Mouse (Mus musculus) embryonic facial prominence, embryonic 11.5 days (tissue): ENCODE data around the gene Nxph4. TPM values are rescaled to one million over a fixed set of nuclear protein-coding genes. Genes with fewer than 3 reads are reported as not detected.

ENCODE experiments used
- ATAC-seq: fragments of 200-750 bp; cut with Nextera tagmentation; replicated peaks from 2 replicates; pipeline ENCODE4 v1.8.0; 2017; ENCODE audit warnings: low read depth; ENCODE audit not compliant: insufficient number of reproducible peaks, low FRiP score, low TSS enrichment
- DNase-seq: peaks from one replicate; pipeline ENCODE4 v3.0.0-alpha.2; 2015; ENCODE audit warnings: low spot score
- H3K27ac ChIP-seq: fragments of 300-500 bp; sonication (generic); replicated peaks from 2 replicates; pipeline ENCODE4 v1.5.1; 2014; ENCODE audit warnings: mild to moderate bottlenecking, low read depth, low read length, control low read depth
- H3K27me3 ChIP-seq: fragments of 300-500 bp; sonication (generic); 2 replicates; pipeline ENCODE4 v1.6.1; 2014; ENCODE audit warnings: mild to moderate bottlenecking, low read length, moderate library complexity, mixed read lengths; ENCODE audit not compliant: control insufficient read depth, insufficient read depth
- H3K36me3 ChIP-seq: fragments of 300-500 bp; sonication (generic); replicated peaks from 2 replicates; pipeline ENCODE4 v1.6.1; 2014; ENCODE audit warnings: low read depth, mild to moderate bottlenecking, low read length, moderate library complexity, mixed read lengths; ENCODE audit not compliant: control insufficient read depth, insufficient read depth
- H3K4me1 ChIP-seq: fragments of 300-500 bp; sonication (generic); 2 replicates; pipeline ENCODE4 v1.6.1; 2014; ENCODE audit warnings: low read length, mixed read lengths; ENCODE audit not compliant: control insufficient read depth, insufficient read depth
- H3K4me2 ChIP-seq: fragments of 300-500 bp; sonication (generic); 2 replicates; pipeline ENCODE4 v1.6.1; 2014; ENCODE audit warnings: low read depth, mild to moderate bottlenecking, control low read depth, low read length, moderate library complexity
- H3K4me3 ChIP-seq: fragments of 300-500 bp; sonication (generic); 2 replicates; pipeline ENCODE4 v1.5.1; 2014; ENCODE audit warnings: low read depth, low read length, control low read depth
- H3K9ac ChIP-seq: fragments of 300-500 bp; sonication (generic); replicated peaks from 2 replicates; pipeline ENCODE4 v1.6.1; 2014; ENCODE audit warnings: mild to moderate bottlenecking, control low read depth, low read length
- H3K9me3 ChIP-seq: fragments of 300-500 bp; sonication (generic); replicated peaks from 2 replicates; pipeline ENCODE4 v1.6.1; 2016; ENCODE audit warnings: mild to moderate bottlenecking, low read length, inconsistent platforms, mixed read lengths; ENCODE audit not compliant: control insufficient read depth
- WGBS: fragments of 180-500 bp; shearing (Covaris S2); extraction: QIAGEN DNeasy Blood & Tissue Kit; methylation state at CpG from one replicate; pipeline ENCODE4 v1.1.7; 2014; 5-methylcytosine and 5-hydroxymethylcytosine counted together
- polyA plus RNA-seq: library from polyadenylated mRNA; unstranded; fragments of >200 nt; fragmentation: Nextera tagmentation; extraction: Ambion mirVana; gene quantifications from 2 replicates; pipeline ENCODE4 v1.2.1, GENCODE M21; 2014

Gene Nxph4
- polyA plus RNA-seq, 1 experiment from 2014 or later: 4.4 TPM

GRCm38 (mm10) chr10:127570937-127571641 is 36.7 kb upstream of the Nxph4 start:
- no peak overlapping the region for H3K4me3 ChIP-seq
- no peak overlapping the region for H3K27ac ChIP-seq
- no peaks in the 10 kb centered on the region for H3K9me3 ChIP-seq
- peaks cover 22% of the 10 kb centered on the region for H3K36me3 ChIP-seq
- H3K4me1 ChIP-seq: no peaks in the 10 kb centered on the region
- no peak for DNase-seq
- no peaks in the 10 kb centered on the region for H3K27me3 ChIP-seq
- no peak for ATAC-seq
- 91% methylated on average over 17 of the region's 17 CpGs for WGBS
- no peak overlapping the region for H3K4me2 ChIP-seq
- no peak overlapping the region for H3K9ac ChIP-seq

DNA sequence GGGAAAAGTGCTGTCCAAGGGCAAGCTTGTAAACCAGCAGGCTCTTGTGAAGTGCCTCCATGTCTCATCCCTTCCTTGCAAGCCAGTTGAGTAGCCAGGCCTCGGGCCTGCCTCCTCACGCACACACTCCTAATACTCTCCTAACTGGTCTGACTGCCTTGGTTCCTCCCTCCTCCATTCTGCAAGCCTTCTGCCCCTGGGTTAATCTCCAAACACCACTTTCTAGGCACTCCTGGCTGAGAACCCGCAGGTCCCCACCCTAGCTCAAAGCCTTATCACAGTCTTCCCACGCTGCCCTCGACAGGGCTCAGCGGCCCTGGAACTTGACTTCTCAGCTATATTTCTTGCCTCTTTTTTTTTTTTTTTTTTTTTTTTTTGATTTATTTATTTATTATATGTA is 36.0 kb upstream of the Nxph4 start:
- H3K27me3 ChIP-seq: no peaks in the 10 kb centered on the region
- no peak overlapping the region for H3K9ac ChIP-seq
- no peaks in the 10 kb centered on the region for H3K9me3 ChIP-seq
- no peak overlapping the region for H3K4me3 ChIP-seq
- WGBS: 78% methylated on average over 6 of the region's 6 CpGs
- H3K4me1 ChIP-seq: no peaks in the 10 kb centered on the region
- no peak overlapping the region for H3K4me2 ChIP-seq
- H3K36me3 ChIP-seq: peaks cover 17% of the 10 kb centered on the region
- H3K27ac ChIP-seq: no peak overlapping the region
- ATAC-seq (no peak), DNase-seq (no peak)

DNA sequence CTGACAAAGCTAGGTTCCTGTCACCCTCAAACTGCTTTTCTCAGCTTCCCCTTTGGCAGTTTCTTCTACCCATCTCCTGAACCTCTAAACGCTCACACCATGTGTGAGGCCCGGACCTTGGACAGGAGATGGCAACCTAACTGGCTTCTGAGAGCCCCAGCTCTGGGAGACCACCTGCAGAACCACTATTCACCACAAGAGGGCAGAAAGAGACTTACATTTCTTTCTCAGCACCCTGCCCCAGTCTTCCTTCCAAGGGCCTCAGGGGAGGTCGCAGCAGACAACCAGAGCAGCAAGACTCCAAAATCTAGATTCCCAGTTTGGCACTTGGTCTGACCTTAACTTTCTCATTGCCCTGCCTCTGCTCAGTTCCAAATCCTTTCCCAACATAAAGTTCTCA is 35.1 kb upstream of the Nxph4 start:
- no peak overlapping the region for H3K4me3 ChIP-seq
- 29% methylated on average over 3 of the region's 3 CpGs for WGBS
- ATAC-seq: no peak

GRCm38 (mm10) chr10:127566553-127567326 is 32.4 kb upstream of the Nxph4 start:
- H3K36me3 ChIP-seq: peaks cover 28% of the 10 kb centered on the region
- 93% methylated on average over 28 of the region's 28 CpGs for WGBS
- no peaks in the 10 kb centered on the region for H3K9me3 ChIP-seq

More for the DNA sequence above, 35.1 kb upstream of the Nxph4 start:
- Histone ChIP-seq H3K36me3 (peaks cover 19% of the 10 kb centered on the region), H3K9ac (no peak overlapping the region), H3K4me1 (no peaks in the 10 kb centered on the region), H3K27ac (no peak overlapping the region), H3K9me3 (no peaks in the 10 kb centered on the region), H3K27me3 (no peaks in the 10 kb centered on the region), H3K4me2 (no peak overlapping the region)
- DNase-seq: peak; percentile 92

GRCm38 (mm10) chr10:127564301-127564700 is 29.9 kb upstream of the Nxph4 start:
- Histone ChIP-seq H3K9ac (no peak overlapping the region), H3K36me3 (peaks cover 26% of the 10 kb centered on the region), H3K27ac (no peak overlapping the region), H3K9me3 (no peaks in the 10 kb centered on the region), H3K27me3 (no peaks in the 10 kb centered on the region), H3K4me3 (no peak overlapping the region), H3K4me2 (no peak overlapping the region), H3K4me1 (no peaks in the 10 kb centered on the region)
- whole genome bisulfite sequencing: 54% methylated on average over 13 of the region's 13 CpGs
- peak; percentile 64; the same call in 1 of the 2 replicates for ATAC-seq
- peak; percentile 14 for DNase-seq

More at GRCm38 (mm10) chr10:127566553-127567326, 32.4 kb upstream of the Nxph4 start:
- DNase-seq: no peak
- Histone ChIP-seq H3K4me2 (no peak overlapping the region), H3K27ac (no peak overlapping the region), H3K27me3 (no peaks in the 10 kb centered on the region), H3K9ac (no peak overlapping the region), H3K4me3 (no peak overlapping the region), H3K4me1 (no peaks in the 10 kb centered on the region)
- no peak for ATAC-seq

DNA sequence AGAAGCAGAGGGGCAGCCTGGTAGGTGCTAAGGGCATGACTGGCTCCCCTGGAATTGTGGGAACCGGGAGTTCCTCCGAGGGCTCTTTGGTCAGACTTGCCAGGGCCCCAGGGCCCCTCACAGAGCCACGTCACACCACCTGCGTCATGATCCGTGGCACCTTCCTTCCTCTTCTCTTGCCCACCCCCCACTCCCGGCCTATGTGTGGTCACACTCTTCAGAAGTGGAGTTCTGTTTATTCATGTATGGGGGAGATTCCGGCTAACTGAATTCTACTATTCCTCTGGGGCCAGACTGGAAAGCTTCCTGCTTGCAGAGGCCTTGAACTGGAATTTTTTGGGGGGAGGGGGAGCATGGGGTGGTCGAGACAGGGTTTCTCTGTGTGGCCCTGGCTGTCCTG is 29.5 kb upstream of the Nxph4 start:
- Histone ChIP-seq H3K4me1 (no peaks in the 10 kb centered on the region), H3K36me3 (peaks cover 26% of the 10 kb centered on the region), H3K4me3 (no peak overlapping the region), H3K27me3 (no peaks in the 10 kb centered on the region), H3K27ac (0 out of 2 replicates have a peak overlapping the region, but pooled peaks have one; percentile 13), H3K9ac (no peak overlapping the region), H3K9me3 (no peaks in the 10 kb centered on the region), H3K4me2 (no peak overlapping the region)
- peak; percentile 15 for DNase-seq
- ATAC-seq: no peak
- 65% methylated on average over 8 of the region's 8 CpGs for WGBS

DNA sequence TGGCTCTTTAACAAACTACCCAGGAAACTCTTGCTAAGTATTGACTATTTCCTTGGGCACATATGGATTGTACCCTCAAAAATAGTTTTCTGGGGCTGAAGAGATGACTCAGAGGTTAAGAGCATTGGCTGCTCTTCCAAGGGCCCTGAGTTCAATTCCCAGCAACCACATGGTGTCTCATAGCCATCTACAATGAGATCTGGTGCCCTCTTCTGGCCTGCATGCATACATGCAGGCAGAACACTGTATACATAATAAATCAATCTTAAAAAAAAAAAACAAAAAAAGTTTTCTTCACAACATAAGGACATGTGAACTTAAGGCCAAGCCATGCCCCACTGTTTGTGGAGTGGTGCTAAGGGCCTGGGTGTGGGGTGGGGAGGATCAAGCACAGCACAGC is 26.8 kb upstream of the Nxph4 start:
- no peaks in the 10 kb centered on the region for H3K27me3 ChIP-seq
- H3K27ac ChIP-seq: no peak overlapping the region
- peaks cover 34% of the 10 kb centered on the region for H3K36me3 ChIP-seq
- H3K4me1 ChIP-seq: no peaks in the 10 kb centered on the region
- no peaks in the 10 kb centered on the region for H3K9me3 ChIP-seq
- H3K9ac ChIP-seq: no peak overlapping the region
- no peak overlapping the region for H3K4me3 ChIP-seq
- ATAC-seq (no peak), DNase-seq (no peak)
- H3K4me2 ChIP-seq: no peak overlapping the region

- Histone ChIP-seq H3K36me3 (peaks cover 42% of the 10 kb centered on the region), H3K9ac (no peak overlapping the region), H3K27me3 (no peaks in the 10 kb centered on the region), H3K9me3 (no peaks in the 10 kb centered on the region), H3K27ac (no peak overlapping the region), H3K4me2 (no peak overlapping the region), H3K4me1 (no peaks in the 10 kb centered on the region), H3K4me3 (no peak overlapping the region)
- 89% methylated on average over 13 of the region's 13 CpGs for WGBS
- no peak for ATAC-seq
- no peak for DNase-seq
Observed at GRCm38 (mm10) chr10:127557397-127557796, 23.0 kb upstream of the Nxph4 start.
